Mouse (Mus musculus): ENCODE results near the gene Dusp13. TPM values are rescaled to one million over a fixed set of nuclear protein-coding genes. Genes with fewer than 3 reads are reported as not detected.

Dusp13 gene
- total RNA-seq (2021), result not detected in 2 replicates
- long read RNA-seq, experiment 1, result 0 reads
- long read RNA-seq, experiment 2, result 0 reads

GRCm38 (mm10) chr14:21750881-21751542 lies at the start of gene Dusp13:
Gene Dusp13, minus strand, starts transcription at chr14:21751181.
- DNase-seq, result peak; percentile 86

- no peak for DNase-seq
Observed at GRCm38 (mm10) chr14:21800641-21801040, 49.7 kb upstream of the Dusp13 start.

GRCm38 (mm10) chr14:21792250-21792649 lies 41.3 kb upstream of the Dusp13 start:
- no peak for DNase-seq

- peak; percentile 41 for DNase-seq
Observed at GRCm38 (mm10) chr14:21791722-21792121, 40.7 kb upstream of the Dusp13 start.

GRCm38 (mm10) chr14:21790585-21791251 lies 39.7 kb upstream of the Dusp13 start:
- DNase-seq, result no peak

- DNase-seq, result no peak
Observed at GRCm38 (mm10) chr14:21788121-21788520, 37.1 kb upstream of the Dusp13 start.

- DNase-seq, result no peak
Observed at GRCm38 (mm10) chr14:21787374-21787773, 36.4 kb upstream of the Dusp13 start.

DNA sequence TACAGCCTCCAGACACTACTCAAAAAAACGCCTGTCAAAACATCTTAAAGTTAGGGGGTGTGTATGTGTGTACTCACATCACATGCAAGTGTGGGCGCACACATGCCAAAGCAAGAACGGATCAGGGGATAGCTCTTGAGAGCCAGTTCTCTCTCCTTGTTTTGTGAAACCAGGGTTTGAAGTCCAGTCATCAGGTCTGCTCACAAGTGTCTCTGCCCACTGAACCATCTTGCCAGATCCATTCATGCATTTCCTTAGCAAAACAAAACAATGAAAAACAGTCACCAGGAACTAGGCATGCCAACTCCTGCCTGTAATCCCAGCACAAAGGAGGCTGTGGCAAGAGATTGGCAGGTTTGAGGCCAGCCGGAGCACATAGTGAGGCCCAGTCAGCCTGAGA lies 35.5 kb upstream of the Dusp13 start:
- no peak for DNase-seq

GRCm38 (mm10) chr14:21776201-21776600 lies 25.2 kb upstream of the Dusp13 start:
- no peak for DNase-seq

- no peak for DNase-seq
Observed at GRCm38 (mm10) chr14:21773946-21774345, 23.0 kb upstream of the Dusp13 start.

GRCm38 (mm10) chr14:21772506-21773281 lies 21.7 kb upstream of the Dusp13 start:
- no peak for DNase-seq

DNA sequence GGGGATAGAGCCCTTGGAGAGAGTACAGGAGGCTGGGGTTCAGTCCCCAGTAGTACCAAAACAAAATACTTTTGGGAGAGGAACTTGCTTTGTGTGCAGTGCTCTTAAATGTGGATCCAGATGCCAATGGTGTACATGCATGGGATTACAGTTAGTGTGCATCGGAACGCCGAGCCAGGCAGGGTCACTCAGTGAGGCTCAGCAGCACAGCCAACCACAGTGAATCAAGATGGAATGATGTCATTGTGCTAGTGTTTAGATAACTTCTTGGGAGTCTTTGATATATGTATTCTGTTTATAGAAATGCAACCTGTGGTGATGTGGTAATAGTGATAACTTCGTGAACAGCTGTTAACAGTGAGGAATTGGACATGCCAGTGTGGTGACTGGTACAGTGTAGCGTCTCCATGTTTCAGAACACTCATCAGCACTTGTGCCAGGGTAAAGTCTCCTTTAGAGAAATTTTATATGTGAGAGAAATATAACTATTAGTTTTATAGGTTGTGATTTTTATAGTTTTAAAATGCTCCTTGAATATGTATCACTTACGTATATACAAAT lies 15.5 kb upstream of the Dusp13 start:
- no peak for DNase-seq

- DNase-seq, result no peak
Observed at GRCm38 (mm10) chr14:21765754-21766397, 14.9 kb upstream of the Dusp13 start.

DNA sequence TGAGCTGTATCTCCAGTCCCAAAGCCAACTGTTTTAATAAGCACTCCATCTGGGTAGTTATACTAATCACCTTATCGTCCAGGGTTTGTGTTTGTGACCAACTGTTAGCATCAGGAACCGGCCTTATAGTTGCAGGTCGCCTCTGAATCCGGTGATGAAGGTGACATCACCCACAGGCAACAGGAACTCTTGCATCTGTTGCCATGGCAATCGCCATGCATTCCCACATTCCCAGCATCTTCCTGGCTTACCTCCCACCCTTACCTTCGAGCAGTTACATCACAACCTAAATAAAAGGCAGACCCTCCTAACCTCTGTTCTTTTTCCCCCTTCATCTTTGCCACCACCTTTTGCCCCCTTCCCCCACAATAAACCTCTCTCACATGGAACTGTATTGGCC lies 13.7 kb upstream of the Dusp13 start:
- no peak for DNase-seq

DNA sequence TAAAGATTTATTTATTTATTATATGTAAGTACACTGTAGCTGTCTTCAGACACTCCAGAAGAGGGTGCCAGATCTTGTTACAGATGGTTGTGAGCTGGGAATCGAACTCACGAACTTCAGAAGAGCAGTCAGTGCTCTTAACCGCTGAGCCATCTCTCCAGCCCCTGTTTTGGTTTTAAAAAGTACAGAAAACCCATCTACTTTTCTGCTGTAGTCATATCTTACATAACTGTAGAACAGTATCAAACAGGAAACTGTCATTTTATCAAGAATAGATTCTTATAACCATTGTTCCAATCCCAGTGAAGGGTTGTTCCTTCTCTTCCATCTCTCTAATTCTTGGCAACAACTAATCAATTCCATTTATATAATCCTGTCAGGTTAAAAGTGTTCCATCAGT lies 12.8 kb upstream of the Dusp13 start:
- no peak for DNase-seq

DNA sequence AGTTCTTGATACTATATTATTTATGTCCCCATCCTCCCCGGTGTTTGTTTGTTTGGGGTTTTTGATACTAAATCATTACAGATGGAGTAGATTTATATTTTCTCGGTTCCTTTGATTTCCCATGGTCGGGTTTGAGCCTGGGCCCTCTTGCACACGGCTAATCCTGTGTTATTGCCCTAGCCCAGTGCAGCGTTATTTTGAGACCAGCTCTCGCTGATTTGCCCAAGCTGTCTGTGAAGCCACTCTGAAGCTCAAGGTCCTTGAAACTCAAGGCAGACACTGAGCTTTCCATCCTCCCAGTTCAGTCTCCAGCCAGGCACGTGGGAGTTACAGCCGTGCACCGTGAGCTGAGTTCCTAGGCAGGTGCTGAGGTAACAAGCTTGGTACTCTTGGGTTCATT lies 10.6 kb upstream of the Dusp13 start:
- no peak for DNase-seq

DNA sequence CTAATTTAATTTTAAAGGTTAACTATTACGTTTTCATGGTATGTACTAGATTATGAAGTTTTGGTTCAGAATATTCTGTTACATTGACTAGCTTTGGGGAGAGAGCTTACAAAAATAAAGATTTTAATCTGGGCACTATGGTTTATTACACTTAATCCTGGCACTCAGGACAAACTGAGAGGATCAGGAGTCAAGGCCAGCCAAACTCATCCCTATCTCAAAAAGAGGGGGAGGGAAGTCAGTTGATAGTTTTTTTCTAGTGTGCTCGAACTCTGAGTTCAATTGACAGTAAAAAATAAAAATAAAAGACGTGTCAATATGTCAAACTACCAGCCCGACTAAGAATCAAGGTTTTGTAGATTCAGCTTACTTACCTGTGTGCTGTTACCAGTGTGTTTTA lies 2.4 kb upstream of the Dusp13 start:
- DNase-seq, result no peak

- DNase-seq, result no peak
Observed at GRCm38 (mm10) chr14:21752411-21752810, 1.4 kb upstream of the Dusp13 start.

GRCm38 (mm10) chr14:21750008-21750880 lies 737 bp downstream of the Dusp13 start, which contains the start of gene Samd8:
Gene Samd8, plus strand, starts transcription at chr14:21750531.
- peak; percentile 95 for DNase-seq

DNA sequence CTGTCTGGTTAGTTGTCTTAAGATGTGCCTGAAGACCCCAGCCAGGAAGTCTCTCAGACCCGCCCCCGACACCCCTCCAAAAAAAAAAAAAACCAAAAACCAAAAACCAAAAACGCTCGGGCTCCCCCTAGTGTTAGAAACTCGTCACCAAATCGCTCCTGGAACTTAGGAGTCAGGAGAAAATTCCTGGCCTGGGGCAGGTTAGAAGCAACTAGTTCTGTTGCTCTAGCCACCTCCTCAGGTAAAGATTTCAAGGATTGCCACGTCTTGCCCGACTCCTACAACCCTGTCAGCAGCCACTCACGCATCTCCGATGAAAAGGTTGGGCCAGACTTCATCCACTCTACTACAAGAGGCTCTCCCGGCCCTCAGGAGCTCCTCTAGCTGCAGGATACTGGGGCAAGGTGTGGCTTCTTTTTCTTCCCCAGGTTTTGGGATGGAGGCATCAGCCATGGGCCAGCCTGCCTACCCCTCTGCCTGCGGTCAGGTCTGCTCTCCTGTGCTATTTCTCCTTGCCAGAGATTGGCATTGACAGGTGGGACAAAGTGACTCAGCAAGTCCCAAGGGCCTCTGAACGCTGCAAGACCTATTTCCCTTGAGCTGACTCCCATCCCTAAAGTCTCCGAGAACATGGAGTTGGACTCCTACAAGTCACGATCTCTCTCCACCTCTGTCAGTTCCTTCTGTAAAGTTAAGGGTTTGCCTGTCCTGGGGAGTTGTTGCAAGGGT lies 2.7 kb downstream of the Dusp13 start:
- DNase-seq, result peak; percentile 67

Measured in adrenal gland, postnatal 14 days (tissue).